Comparison of ENCODE assay signal across 8 mouse cellular contexts in genomic region chr5:123891669-123892068, GRCm38 (mm10). TPM values are rescaled to one million over a fixed set of nuclear protein-coding genes. Genes with fewer than 3 reads are reported as not detected.
DNase-seq lines count a peak whose midpoint lies in the region.

No protein-coding gene starts in this region.

- intact Hi-C loops in heart, postnatal 14 days (cut with DNase I) = no loop called here
- intact Hi-C loops in heart, postnatal 25 days (cut with DNase I) = no loop called here

- DNase-seq in heart, postnatal 14 days = peak; percentile 11 to 60
- no peak for DNase-seq in heart, postnatal 25 days (ENCODE audit: low spot score)
- peak; percentile 21 to 29 for DNase-seq in spleen, postnatal 36 days (ENCODE audit: low spot score in 2 of 2)
- no peak for DNase-seq in spleen, adult 18-20 months
- peak; percentile 20 for DNase-seq in embryo, embryonic 9.5 days (ENCODE audit: extremely low spot score)
- DNase-seq in lung, postnatal 36 days = peak; percentile 55
- DNase-seq in yolk sac, embryonic 10.5 days (ENCODE audit: low spot score) = peak; percentile 38
- DNase-seq in kidney, adult 11 months = no peak

RNA-seq across cellular contexts. Expression of gene Hcar1, which starts 11.8 kb away (rescaled TPM):
- under 1 TPM; 0.54 to 0.79 TPM for total RNA-seq in heart, postnatal 14 days (2021)
- total RNA-seq in heart, postnatal 25 days (2021) = under 1 TPM; 0.49 to 0.81 TPM

RNA-seq across cellular contexts. Expression of gene Denr, which starts 15.3 kb away (rescaled TPM):
- 10 to 100 TPM; 40.8 to 47.0 TPM for total RNA-seq in heart, postnatal 14 days (2021)
- total RNA-seq in heart, postnatal 25 days (2021) = 10 to 100 TPM; 48.0 to 48.9 TPM

RNA-seq across cellular contexts. Expression of gene Hcar2, which starts 26.4 kb away (rescaled TPM):
- under 1 TPM; 0.17 to 0.19 TPM for total RNA-seq in heart, postnatal 14 days (2021)
- total RNA-seq in heart, postnatal 25 days (2021) = under 1 TPM; 0.13 to 0.25 TPM

RNA-seq across cellular contexts. Expression of gene Gm43518, which starts 35.5 kb away (rescaled TPM):
- total RNA-seq in heart, postnatal 14 days (2021) = under 1 TPM; 0.71 to 0.76 TPM
- total RNA-seq in heart, postnatal 25 days (2021) = under 1 TPM in 1 of 2 experiments, not detected in 1; 0.50 TPM

RNA-seq across cellular contexts. Expression of gene Ccdc62, which starts 38.8 kb away (rescaled TPM):
- total RNA-seq in heart, postnatal 14 days (2021) = 1 to 10 TPM; 1.7 to 2.2 TPM
- 1 to 10 TPM; 1.3 to 2.1 TPM for total RNA-seq in heart, postnatal 25 days (2021)

Comparison
In these comparisons a context has a peak if more than half of its experiments do, and no peak if none do; other contexts are left out.
1. DNase-seq: peak in heart, postnatal 14 days (2 of 2), spleen, postnatal 36 days (2 of 2), embryo, embryonic 9.5 days (single experiment), lung, postnatal 36 days (single experiment) and yolk sac, embryonic 10.5 days (single experiment); none in heart, postnatal 25 days (single experiment), spleen, adult 18-20 months (0 of 2) and kidney, adult 11 months (single experiment).